Mouse (Mus musculus): ENCODE measurements around the gene Trex1. TPM values are rescaled to one million over a fixed set of nuclear protein-coding genes. Genes with fewer than 3 reads are reported as not detected.

Gene Trex1
- 10 to 100 TPM; 15.6 to 17.2 TPM for total RNA-seq (2021)

- DNase-seq, result peak; percentile 86 to 88
Observed at GRCm38 (mm10) chr9:109059136-109059903, at the start of gene Trex1. TSS of gene Trex1 (minus strand) at chr9:109059734.

GRCm38 (mm10) chr9:109107341-109107740 is 47.8 kb upstream of the Trex1 start:
- no peak for DNase-seq

- no peak for DNase-seq
Observed at GRCm38 (mm10) chr9:109105648-109106047, 46.1 kb upstream of the Trex1 start.

- DNase-seq, result peak; percentile 35 to 53
Observed at GRCm38 (mm10) chr9:109105011-109105410, 45.5 kb upstream of the Trex1 start.

- no peak for DNase-seq
Observed at GRCm38 (mm10) chr9:109104083-109104482, 44.5 kb upstream of the Trex1 start.

- DNase-seq, result no peak
Observed at GRCm38 (mm10) chr9:109103250-109103649, 43.7 kb upstream of the Trex1 start.

GRCm38 (mm10) chr9:109102541-109102940 is 43.0 kb upstream of the Trex1 start:
- DNase-seq, result no peak

GRCm38 (mm10) chr9:109101933-109102445 is 42.5 kb upstream of the Trex1 start:
- no peak for DNase-seq

- no peak for DNase-seq
Observed at GRCm38 (mm10) chr9:109100307-109100928, 40.9 kb upstream of the Trex1 start.

GRCm38 (mm10) chr9:109098969-109099368 is 39.4 kb upstream of the Trex1 start:
- peak; percentile 51 to 66 for DNase-seq

GRCm38 (mm10) chr9:109098366-109098765 is 38.8 kb upstream of the Trex1 start:
- no peak for DNase-seq

GRCm38 (mm10) chr9:109097831-109098230 is 38.3 kb upstream of the Trex1 start:
- peak; percentile 78 to 83 for DNase-seq

- DNase-seq, result no peak
Observed at GRCm38 (mm10) chr9:109097291-109097690, 37.8 kb upstream of the Trex1 start.

- DNase-seq, result no peak
Observed at GRCm38 (mm10) chr9:109096856-109097255, 37.3 kb upstream of the Trex1 start.

- peak in 1 of 2 experiments; percentile 24 for DNase-seq
Observed at GRCm38 (mm10) chr9:109096251-109096661, 36.7 kb upstream of the Trex1 start.

- DNase-seq, result peak; percentile 74 to 79
Observed at GRCm38 (mm10) chr9:109095137-109095982, 35.8 kb upstream of the Trex1 start, which contains the start of gene Plxnb1. TSS of gene Plxnb1 (plus strand) at chr9:109095389.

GRCm38 (mm10) chr9:109094553-109095136 is 35.1 kb upstream of the Trex1 start:
- no peak for DNase-seq

- DNase-seq, result no peak
Observed at GRCm38 (mm10) chr9:109093786-109094552, 34.4 kb upstream of the Trex1 start.

GRCm38 (mm10) chr9:109092799-109093198 is 33.3 kb upstream of the Trex1 start:
- no peak for DNase-seq

GRCm38 (mm10) chr9:109091802-109092201 is 32.3 kb upstream of the Trex1 start:
- DNase-seq, result no peak

- no peak for DNase-seq
Observed at GRCm38 (mm10) chr9:109090446-109090845, 30.9 kb upstream of the Trex1 start.
